Mouse (Mus musculus) CD8-positive naive resting alpha-beta T cell, adult 2 months (primary cell): ENCODE data around the gene Otor.

Experiments
- DNase-seq, 2 experiments: peaks; one replicate each; pipeline ENCODE4 v3.0.0; 2022; ENCODE audit warnings: low read depth in 2 of 2, low spot score in 2 of 2

The Otor gene

GRCm38 (mm10) chr2:143118221-143118620 is 39.9 kb downstream of the Otor start:
- DNase-seq, result no peak

- no peak for DNase-seq
These were observed 52.9 kb downstream of the Otor start for GRCm38 (mm10) chr2:143131098-143131646.
